Mouse (Mus musculus) C3H10T1/2 (cell line): ENCODE results near the gene Tdgf1. TPM values are rescaled to one million over a fixed set of nuclear protein-coding genes. Genes with fewer than 3 reads are reported as not detected.

Source experiments
- polyA plus RNA-seq, 2 experiments: library from polyadenylated mRNA; unstranded; fragments of >200 nt; fragmentation: generic; extraction: Trizol; gene quantifications; one replicate each; pipeline ENCODE4 v1.2.1; 2012; ENCODE audit warnings: missing spikeins in 2 of 2

Gene Tdgf1
- not detected for polyA plus RNA-seq

DNA sequence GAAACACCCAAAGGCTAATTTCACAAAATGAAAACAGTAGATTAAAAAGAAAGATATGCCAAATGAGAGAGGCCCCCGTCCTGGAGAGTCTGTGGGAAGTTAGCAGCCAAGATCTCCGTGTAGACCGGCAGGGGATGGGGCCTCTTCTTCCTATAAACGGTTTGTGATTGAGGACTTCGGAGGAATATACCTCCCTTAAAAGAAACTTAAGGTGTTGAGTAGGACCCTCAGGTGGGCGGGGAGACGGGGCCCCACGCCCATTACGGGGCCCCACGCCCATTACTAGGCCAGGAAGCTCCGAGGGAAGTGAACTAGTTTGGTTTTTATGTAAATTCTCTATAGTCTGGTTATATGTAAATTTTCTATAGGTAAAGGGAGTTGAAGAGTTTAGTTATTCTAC is at the start of gene Tdgf1:
TSS of gene Tdgf1 (minus strand) at position 233 of the 400 bp plus-strand sequence.

GRCm38 (mm10) chr9:110990204-110990603 is 44.2 kb upstream of the Tdgf1 start, which contains the start of gene Rtp3:
Gene Rtp3, minus strand, starts transcription at chr9:110990583.

GRCm38 (mm10) chr9:110951397-110951796 is 5.4 kb upstream of the Tdgf1 start, which contains the start of gene Lrrc2:
Gene Lrrc2, plus strand, starts transcription at chr9:110951545.

GRCm38 (mm10) chr9:110916786-110917185 is 29.2 kb downstream of the Tdgf1 start, which contains the start of gene Fam240a:
Gene Fam240a, minus strand, starts transcription at chr9:110916861.

Other genes with a start within 250 kb of the Tdgf1 start
- not detected for gene Myl3, start 204.3 kb downstream of the Tdgf1 start, polyA plus RNA-seq
- gene Pth1r, start 199.0 kb downstream of the Tdgf1 start, polyA plus RNA-seq: under 1 TPM; 0.26 to 0.63 TPM
- gene Prss42, start 148.0 kb downstream of the Tdgf1 start, polyA plus RNA-seq: not detected
- gene Prss44, start 132.2 kb downstream of the Tdgf1 start, polyA plus RNA-seq: not detected
- gene Prss43, start 119.5 kb downstream of the Tdgf1 start, polyA plus RNA-seq: not detected
- not detected for gene Prss45, start 111.6 kb downstream of the Tdgf1 start, polyA plus RNA-seq
- gene Prss46, start 101.7 kb downstream of the Tdgf1 start, polyA plus RNA-seq: not detected
- gene Prss50, start 88.2 kb downstream of the Tdgf1 start, polyA plus RNA-seq: not detected
- gene Als2cl, start 66.3 kb downstream of the Tdgf1 start, polyA plus RNA-seq: under 1 TPM; 0.05 to 0.12 TPM
- gene Tmie, start 66.0 kb downstream of the Tdgf1 start, polyA plus RNA-seq: not detected
- gene Fam240a, start 29.3 kb downstream of the Tdgf1 start, polyA plus RNA-seq: not detected
- not detected for gene Lrrc2, start 5.4 kb upstream of the Tdgf1 start, polyA plus RNA-seq
- gene Rtp3, start 44.4 kb upstream of the Tdgf1 start, polyA plus RNA-seq: not detected
- gene Ltf, start 73.1 kb upstream of the Tdgf1 start, polyA plus RNA-seq: not detected
- gene Ccrl2, start 111.4 kb upstream of the Tdgf1 start, polyA plus RNA-seq: under 1 TPM in 1 of 2 experiments, not detected in 1; 0.01 TPM
- gene Lrrfip2, start 171.4 kb upstream of the Tdgf1 start, polyA plus RNA-seq: 10 to 100 TPM in 1 of 2 experiments, 1 to 10 TPM in 1; 4.8 to 14.5 TPM